Mouse (Mus musculus) testis, adult 2 months (tissue): ENCODE data around the gene B3gnt2. TPM values are rescaled to one million over a fixed set of nuclear protein-coding genes. Genes with fewer than 3 reads are reported as not detected.

Experiments
- H3K27ac ChIP-seq: fragments of 200-500 bp; 2 replicates; pipeline ENCODE4 v1.5.1; 2012; ENCODE audit warnings: low read depth, low read length; ENCODE audit not compliant: control insufficient read depth, insufficient read depth
- H3K27me3 ChIP-seq: fragments of 200-500 bp; 2 replicates; pipeline ENCODE4 v1.6.1; 2012; ENCODE audit warnings: mild to moderate bottlenecking, low read length, moderate library complexity; ENCODE audit not compliant: control insufficient read depth, insufficient read depth
- H3K36me3 ChIP-seq: fragments of 200-500 bp; 2 replicates; pipeline ENCODE4 v1.6.1; 2012; ENCODE audit warnings: mild to moderate bottlenecking, low read length; ENCODE audit not compliant: control insufficient read depth, insufficient read depth
- H3K4me1 ChIP-seq: fragments of 200-500 bp; 2 replicates; pipeline ENCODE4 v1.6.1; 2012; ENCODE audit warnings: low read length; ENCODE audit not compliant: control insufficient read depth, insufficient read depth
- H3K4me3 ChIP-seq: fragments of 200-500 bp; 2 replicates; pipeline ENCODE4 v1.5.1; 2012; ENCODE audit warnings: low read depth, mild to moderate bottlenecking, low read length, moderate library complexity, mixed read lengths; ENCODE audit not compliant: control insufficient read depth
- CTCF ChIP-seq: fragments of 200-500 bp; IDR thresholded peaks from 2 replicates; pipeline ENCODE4 v1.5.1; 2012; ENCODE audit warnings: low read depth, mild to moderate bottlenecking, inconsistent platforms, low read length, moderate library complexity; ENCODE audit not compliant: control insufficient read depth, insufficient read depth, insufficient replicate concordance
- POLR2A ChIP-seq: fragments of 200-500 bp; IDR thresholded peaks from 2 replicates; pipeline ENCODE4 v1.6.1; 2012; ENCODE audit warnings: low read depth, mild to moderate bottlenecking, inconsistent platforms, low read length, moderate library complexity; ENCODE audit not compliant: control insufficient read depth
- polyA plus RNA-seq: library from polyadenylated mRNA; depleted of rRNA; stranded (reverse); fragments of >200 nt; gene quantifications from 2 replicates; pipeline ENCODE4 v1.2.3, GENCODE M21; 2012; rRNA removed

The B3gnt2 gene
- polyA plus RNA-seq, 1 experiment: 1.2 TPM

- Histone ChIP-seq H3K27ac (no peak overlapping the region), H3K4me1 (no peaks in the 10 kb centered on the region), H3K27me3 (no peaks in the 10 kb centered on the region), H3K36me3 (no peaks in the 10 kb centered on the region), H3K4me3 (no peak overlapping the region)
- no peak for TF ChIP-seq CTCF
- TF ChIP-seq POLR2A: no peak
Measured at GRCm38 (mm10) chr11:22719570-22719969, 141.2 kb downstream of the B3gnt2 start.

- TF ChIP-seq POLR2A (no peak), CTCF (no peak)
Measured at GRCm38 (mm10) chr11:22718036-22718435, 142.7 kb downstream of the B3gnt2 start.

DNA sequence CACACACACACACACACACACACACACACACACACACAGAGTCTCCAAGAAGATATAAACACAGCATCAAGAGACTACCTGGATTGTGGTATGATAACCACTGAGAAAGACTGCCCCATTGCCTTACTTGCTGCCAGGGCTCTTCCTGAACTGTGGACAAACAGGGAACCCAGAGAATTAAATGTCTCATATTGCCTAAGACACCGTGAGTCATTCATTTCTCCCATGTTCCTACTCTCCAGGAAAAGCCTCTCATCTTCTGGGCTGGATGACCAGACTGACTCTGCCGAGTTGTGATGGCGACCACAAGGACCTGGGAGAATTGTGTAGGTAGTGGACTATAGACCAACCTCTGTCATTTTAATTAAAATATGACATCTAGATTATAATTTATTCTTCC lies 149.4 kb downstream of the B3gnt2 start:
- Histone ChIP-seq H3K4me3 (no peak overlapping the region), H3K4me1 (no peaks in the 10 kb centered on the region), H3K27ac (no peak overlapping the region), H3K36me3 (no peaks in the 10 kb centered on the region), H3K27me3 (no peaks in the 10 kb centered on the region)
- TF ChIP-seq CTCF (no peak), POLR2A (no peak)

More at GRCm38 (mm10) chr11:22718036-22718435, 142.7 kb downstream of the B3gnt2 start:
- Histone ChIP-seq H3K27me3 (no peaks in the 10 kb centered on the region), H3K4me1 (no peaks in the 10 kb centered on the region), H3K4me3 (no peak overlapping the region), H3K27ac (no peak overlapping the region), H3K36me3 (no peaks in the 10 kb centered on the region)

DNA sequence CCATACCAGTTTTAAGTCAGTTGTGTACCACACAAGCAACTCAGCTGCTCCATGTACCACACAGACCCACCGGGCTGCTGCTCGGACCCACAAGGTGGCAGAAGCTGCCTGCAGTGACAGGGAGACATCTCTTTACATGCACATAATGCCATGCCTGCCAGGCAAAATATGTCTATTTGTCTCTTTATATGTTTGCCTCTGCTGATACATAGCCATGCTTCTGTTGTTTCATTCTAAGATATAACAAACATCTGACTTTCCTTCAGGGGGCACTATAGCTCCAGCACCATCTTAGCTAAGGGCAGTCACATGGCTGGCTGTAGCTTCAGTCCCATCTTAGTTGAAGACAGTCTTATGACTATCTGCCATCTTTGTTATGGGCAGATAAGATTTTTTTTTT lies 150.2 kb downstream of the B3gnt2 start:
- H3K27me3 ChIP-seq: no peaks in the 10 kb centered on the region
- H3K27ac ChIP-seq: no peak overlapping the region
- TF ChIP-seq CTCF (no peak), POLR2A (no peak)
- H3K4me1 ChIP-seq: no peaks in the 10 kb centered on the region
- H3K36me3 ChIP-seq: no peaks in the 10 kb centered on the region
- H3K4me3 ChIP-seq: no peak overlapping the region

Other genes with a start within 250 kb of the B3gnt2 start
- 2.1 and 2.6 TPM in 2 replicates for gene Zrsr1, start 111.0 kb upstream of the B3gnt2 start, polyA plus RNA-seq
- 0.91 TPM in 1 of 2 replicates, not detected in the other for gene Gm28048, start 121.1 kb upstream of the B3gnt2 start, polyA plus RNA-seq
- gene Commd1, start 121.4 kb upstream of the B3gnt2 start, polyA plus RNA-seq: 81.6 and 82.8 TPM in 2 replicates
- gene Cct4, start 129.6 kb upstream of the B3gnt2 start, polyA plus RNA-seq: 193 and 369 TPM in 2 replicates
- 75.4 and 75.9 TPM in 2 replicates for gene Fam161a, start 146.6 kb upstream of the B3gnt2 start, polyA plus RNA-seq